Mouse (Mus musculus) heart, embryonic 11.5 days (tissue): ENCODE data around the gene Vdac2. TPM values are rescaled to one million over a fixed set of nuclear protein-coding genes. Genes with fewer than 3 reads are reported as not detected.

Experiments
- ATAC-seq: fragments of 200-750 bp; cut with Nextera tagmentation; replicated peaks from 2 replicates; pipeline ENCODE4 v1.8.0; 2017; ENCODE audit warnings: moderate library complexity; ENCODE audit not compliant: insufficient number of reproducible peaks, low FRiP score, low TSS enrichment
- H3K27ac ChIP-seq: fragments of 300-500 bp; sonication (generic); 2 replicates; pipeline ENCODE4 v1.5.1; 2014; ENCODE audit warnings: mild to moderate bottlenecking, low read depth, low read length
- H3K27me3 ChIP-seq: fragments of 300-500 bp; sonication (generic); 2 replicates; pipeline ENCODE4 v1.6.1; 2014; ENCODE audit warnings: mild to moderate bottlenecking, low read length, mixed read lengths; ENCODE audit not compliant: control insufficient read depth, insufficient read depth
- H3K36me3 ChIP-seq: fragments of 300-500 bp; sonication (generic); 2 replicates; pipeline ENCODE4 v1.6.1; 2014; ENCODE audit warnings: mild to moderate bottlenecking, low read length, moderate library complexity, mixed read lengths; ENCODE audit not compliant: control insufficient read depth, insufficient read depth
- H3K4me1 ChIP-seq: fragments of 300-500 bp; sonication (generic); 2 replicates; pipeline ENCODE4 v1.6.1; 2014; ENCODE audit warnings: low read length; ENCODE audit not compliant: control insufficient read depth, insufficient read depth
- H3K4me2 ChIP-seq: fragments of 300-500 bp; sonication (generic); 2 replicates; pipeline ENCODE4 v1.6.1; 2014; ENCODE audit warnings: mild to moderate bottlenecking, moderate library complexity
- H3K4me3 ChIP-seq: fragments of 300-500 bp; sonication (generic); 2 replicates; pipeline ENCODE4 v1.5.1; 2014; ENCODE audit warnings: low read depth, low read length
- H3K9ac ChIP-seq: fragments of 300-500 bp; sonication (generic); 2 replicates; pipeline ENCODE4 v1.6.1; 2014; ENCODE audit warnings: mild to moderate bottlenecking, low read depth, low read length, moderate library complexity
- H3K9me3 ChIP-seq: fragments of 300-500 bp; sonication (generic); replicated peaks from 2 replicates; pipeline ENCODE4 v1.6.1; 2016; ENCODE audit warnings: low read length; ENCODE audit not compliant: control insufficient read depth
- WGBS: fragments of 180-500 bp; shearing (Covaris S2); extraction: QIAGEN DNeasy Blood & Tissue Kit; methylation state at CpG from one replicate; pipeline ENCODE4 v1.1.7; 2014; ENCODE audit not compliant: insufficient replicate concordance; 5-methylcytosine and 5-hydroxymethylcytosine counted together
- polyA plus RNA-seq: library from polyadenylated mRNA; unstranded; fragments of >200 nt; fragmentation: Nextera tagmentation; extraction: Ambion mirVana; gene quantifications from 2 replicates; pipeline ENCODE4 v1.2.1, GENCODE M21; 2014

Gene Vdac2
- polyA plus RNA-seq, 1 experiment from 2014 or later: 434 TPM

GRCm38 (mm10) chr14:21892341-21892659 lies 67.3 kb downstream of the Vdac2 start:
- Histone ChIP-seq H3K4me1 (no peaks in the 10 kb centered on the region; the same call in 1 of the 2 replicates), H3K4me3 (no peak overlapping the region), H3K9ac (no peak overlapping the region), H3K27me3 (no peaks in the 10 kb centered on the region), H3K4me2 (no peak overlapping the region; the same call in 1 of the 2 replicates), H3K27ac (no peak overlapping the region), H3K9me3 (no peaks in the 10 kb centered on the region), H3K36me3 (no peaks in the 10 kb centered on the region)
- no peak for ATAC-seq
- WGBS: 56% methylated on average over 6 of the region's 6 CpGs

Other genes starting within 250 kb of the Vdac2 start
- 0.73 TPM in 1 of 2 replicates, not detected in the other for gene Dupd1, start 110.7 kb upstream of the Vdac2 start, polyA plus RNA-seq
- 10.8 TPM in 2 replicates for gene Samd8, start 74.7 kb upstream of the Vdac2 start, polyA plus RNA-seq
- not detected in 2 replicates for gene Dusp13, start 74.1 kb upstream of the Vdac2 start, polyA plus RNA-seq
- gene Comtd1, start 23.7 kb downstream of the Vdac2 start, polyA plus RNA-seq: 38.6 and 44.5 TPM in 2 replicates
- 2.3 and 3.3 TPM in 2 replicates for gene Zfp503, start 164.4 kb downstream of the Vdac2 start, polyA plus RNA-seq
- 0.23 and 0.70 TPM in 2 replicates for gene Lrmda, start 194.5 kb downstream of the Vdac2 start, polyA plus RNA-seq